Mouse (Mus musculus) neural tube, embryonic 13.5 days (tissue): ENCODE measurements around the gene Ctnnd2. TPM values are rescaled to one million over a fixed set of nuclear protein-coding genes. Genes with fewer than 3 reads are reported as not detected.

Experiments used
- ATAC-seq: fragments of 200-750 bp; cut with Nextera tagmentation; 2 replicates; pipeline ENCODE4 v1.8.0; 2017; ENCODE audit warnings: low read depth, mild to moderate bottlenecking, moderate TSS enrichment, moderate library complexity
- H3K27ac ChIP-seq: fragments of 300-500 bp; sonication (generic); replicated peaks from 2 replicates; pipeline ENCODE4 v1.5.1; 2015; ENCODE audit warnings: moderate library complexity, mild to moderate bottlenecking, inconsistent platforms
- H3K27me3 ChIP-seq: fragments of 300-500 bp; sonication (generic); 2 replicates; pipeline ENCODE4 v1.6.1; 2015; ENCODE audit warnings: mild to moderate bottlenecking, inconsistent platforms
- H3K36me3 ChIP-seq: fragments of 300-500 bp; sonication (generic); 2 replicates; pipeline ENCODE4 v1.6.1; 2015; ENCODE audit warnings: mild to moderate bottlenecking, inconsistent platforms
- H3K4me1 ChIP-seq: fragments of 300-500 bp; sonication (generic); replicated peaks from 2 replicates; pipeline ENCODE4 v1.6.1; 2015; ENCODE audit warnings: inconsistent platforms
- H3K4me2 ChIP-seq: fragments of 300-500 bp; sonication (generic); 2 replicates; pipeline ENCODE4 v1.6.1; 2015; ENCODE audit warnings: inconsistent platforms, mild to moderate bottlenecking, moderate library complexity
- H3K4me3 ChIP-seq: fragments of 300-500 bp; sonication (generic); 2 replicates; pipeline ENCODE4 v1.5.1; 2015; ENCODE audit warnings: mild to moderate bottlenecking, inconsistent platforms
- H3K9ac ChIP-seq: fragments of 300-500 bp; sonication (generic); 2 replicates; pipeline ENCODE4 v1.6.1; 2015; ENCODE audit warnings: moderate library complexity, mild to moderate bottlenecking, inconsistent platforms
- H3K9me3 ChIP-seq: fragments of 300-500 bp; sonication (generic); 2 replicates; pipeline ENCODE4 v1.6.1; 2016; ENCODE audit warnings: inconsistent platforms
- WGBS: fragments of 180-500 bp; shearing (Covaris S2); methylation state at CpG from one replicate; pipeline ENCODE4 v1.1.7; 2015; 5-methylcytosine and 5-hydroxymethylcytosine counted together
- polyA plus RNA-seq: library from polyadenylated mRNA; unstranded; fragments of >200 nt; fragmentation: Nextera tagmentation; extraction: Ambion mirVana; gene quantifications from 2 replicates; pipeline ENCODE4 v1.2.1, GENCODE M21; 2015

Gene Ctnnd2
- polyA plus RNA-seq, 1 experiment from 2014 or later, result 56.9 TPM

DNA sequence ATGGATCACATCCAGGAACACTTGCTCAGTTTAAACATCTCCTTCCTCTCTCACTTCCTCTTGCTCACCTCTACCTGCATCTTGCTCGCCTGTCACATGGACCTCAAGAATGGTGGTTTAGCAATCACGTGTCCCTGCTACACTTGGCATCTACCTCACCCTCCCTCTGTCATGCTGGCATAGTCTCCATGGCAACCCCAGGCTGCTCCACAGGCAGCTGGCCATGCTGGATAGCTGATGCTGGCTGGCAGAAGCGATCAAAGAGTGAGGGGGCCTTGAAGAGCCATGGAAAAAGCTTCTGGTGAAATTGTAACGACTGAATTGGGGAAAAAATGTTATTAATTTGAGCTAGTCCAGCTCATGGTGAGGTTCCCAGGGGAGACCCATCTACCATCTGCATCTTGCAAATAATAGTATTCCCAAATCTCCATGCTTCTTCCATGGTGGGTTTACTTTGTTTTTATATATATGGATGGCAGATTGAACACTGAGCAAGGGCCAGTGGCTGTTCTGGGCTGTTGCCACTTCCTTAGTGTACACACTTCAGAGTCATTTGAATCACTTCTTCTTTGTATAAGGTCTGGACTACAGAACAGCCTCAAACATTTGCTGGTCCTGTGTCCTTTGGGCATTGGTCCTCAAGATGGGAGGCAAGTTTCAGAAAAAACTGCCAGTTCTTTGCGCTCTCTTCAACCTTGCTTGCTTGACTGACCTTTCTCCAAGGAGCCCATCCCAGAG, 19.7 kb downstream of the Ctnnd2 start:
- WGBS, result 58% methylated on average over 5 of the region's 5 CpGs
- H3K27ac ChIP-seq, result no peak overlapping the region
- H3K9me3 ChIP-seq, result no peaks in the 10 kb centered on the region
- H3K4me2 ChIP-seq, result no peak overlapping the region
- no peak overlapping the region for H3K4me3 ChIP-seq
- ATAC-seq, result peak; percentile 81; the same call in 1 of the 2 replicates
- H3K27me3 ChIP-seq, result no peaks in the 10 kb centered on the region
- H3K9ac ChIP-seq, result no peak overlapping the region
- H3K4me1 ChIP-seq, result peaks cover 18% of the 10 kb centered on the region; the same call in 1 of the 2 replicates
- H3K36me3 ChIP-seq, result no peaks in the 10 kb centered on the region

DNA sequence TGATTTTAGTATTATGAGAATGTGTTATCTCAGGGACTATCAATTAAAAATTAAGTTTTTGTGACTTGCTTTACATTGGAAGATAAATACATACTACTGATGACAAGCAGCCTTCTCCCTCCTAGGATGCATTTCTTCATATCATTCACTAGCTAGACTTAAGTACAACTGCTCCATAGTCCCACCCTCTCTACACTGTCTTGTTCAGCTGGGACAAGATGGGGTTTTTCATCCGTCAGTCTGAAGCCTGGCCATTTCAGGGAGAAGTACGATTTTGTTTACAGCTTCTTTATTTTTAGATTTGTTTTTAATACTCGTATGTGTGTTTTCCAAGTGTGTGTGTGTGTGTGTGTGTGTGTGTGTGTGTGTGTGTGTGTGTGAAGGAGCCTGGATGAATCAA, 26.0 kb downstream of the Ctnnd2 start:
- no peak overlapping the region for H3K9ac ChIP-seq
- no peaks in the 10 kb centered on the region for H3K27me3 ChIP-seq
- no peak for ATAC-seq
- no peak overlapping the region for H3K4me3 ChIP-seq
- H3K27ac ChIP-seq, result no peak overlapping the region
- WGBS, result 93% methylated on average over 3 of the region's 3 CpGs
- H3K9me3 ChIP-seq, result no peaks in the 10 kb centered on the region
- no peaks in the 10 kb centered on the region for H3K4me1 ChIP-seq
- no peaks in the 10 kb centered on the region for H3K36me3 ChIP-seq
- no peak overlapping the region for H3K4me2 ChIP-seq

DNA sequence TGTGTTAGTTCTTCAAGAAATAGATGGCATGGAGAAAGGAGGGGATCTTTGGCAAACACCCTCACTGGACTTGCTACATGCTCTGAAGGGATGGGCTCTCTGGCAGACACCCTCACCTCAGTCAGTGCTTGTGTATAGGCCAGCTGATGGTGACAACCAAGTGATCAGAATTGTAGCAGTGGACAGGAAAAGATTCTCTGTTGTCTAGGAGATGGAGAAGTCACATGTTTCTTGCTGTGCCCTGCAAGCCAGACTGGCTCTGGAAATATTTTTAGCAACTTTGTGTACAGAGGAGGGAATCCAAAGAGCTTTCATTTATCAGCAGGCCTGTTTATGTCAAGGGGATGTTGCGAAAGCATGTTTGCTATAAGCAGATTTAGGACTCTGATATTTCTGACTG, 27.4 kb downstream of the Ctnnd2 start:
- H3K9ac ChIP-seq, result no peak overlapping the region
- 87% methylated on average over 1 of the region's 1 CpGs for WGBS
- H3K27ac ChIP-seq, result no peak overlapping the region
- H3K4me1 ChIP-seq, result no peaks in the 10 kb centered on the region
- H3K4me2 ChIP-seq, result no peak overlapping the region
- H3K27me3 ChIP-seq, result no peaks in the 10 kb centered on the region
- no peaks in the 10 kb centered on the region for H3K36me3 ChIP-seq
- H3K4me3 ChIP-seq, result no peak overlapping the region
- no peaks in the 10 kb centered on the region for H3K9me3 ChIP-seq
- no peak for ATAC-seq

DNA sequence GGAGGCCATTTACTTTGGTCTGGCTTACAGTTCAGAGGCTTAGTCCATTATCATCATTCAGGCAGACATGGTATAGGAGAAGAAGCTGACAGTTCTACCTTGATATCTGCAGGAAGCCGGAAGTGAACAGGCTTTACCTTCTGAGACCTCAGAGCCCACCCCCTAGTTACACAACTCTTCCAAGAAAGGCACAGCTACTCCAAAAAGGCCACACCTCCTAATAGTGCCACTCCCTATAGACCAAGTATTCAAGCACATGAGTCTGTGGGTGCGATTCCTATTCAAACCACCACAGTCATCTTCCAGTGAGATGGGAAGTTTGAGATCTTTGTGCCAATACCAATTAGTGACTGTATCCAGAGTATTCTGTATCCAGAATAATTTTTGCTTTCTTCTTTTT, 28.8 kb downstream of the Ctnnd2 start:
- no peaks in the 10 kb centered on the region for H3K27me3 ChIP-seq
- 86% methylated on average over 2 of the region's 2 CpGs for WGBS
- H3K9me3 ChIP-seq, result no peaks in the 10 kb centered on the region
- H3K27ac ChIP-seq, result no peak overlapping the region
- ATAC-seq, result no peak
- no peak overlapping the region for H3K9ac ChIP-seq
- H3K4me3 ChIP-seq, result no peak overlapping the region
- no peaks in the 10 kb centered on the region for H3K4me1 ChIP-seq
- no peak overlapping the region for H3K4me2 ChIP-seq
- H3K36me3 ChIP-seq, result no peaks in the 10 kb centered on the region

DNA sequence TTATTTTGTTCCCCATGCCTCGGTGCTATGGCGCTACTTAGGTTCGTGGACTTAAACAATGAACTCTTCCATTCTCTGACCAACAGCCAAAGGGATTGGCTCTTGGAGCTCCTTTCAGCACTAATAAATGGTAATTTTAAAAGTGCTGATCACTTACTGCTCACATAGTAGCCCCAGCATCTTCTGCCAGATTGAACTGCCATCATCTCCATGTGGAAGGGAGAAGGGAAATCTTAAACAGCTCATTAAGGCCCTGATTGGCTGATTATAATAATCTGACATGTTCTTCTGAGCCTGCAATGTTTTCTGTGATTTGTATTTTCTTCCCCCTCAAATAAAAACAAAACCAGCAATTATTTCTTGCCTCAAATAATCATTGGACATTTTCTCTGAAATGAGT, 29.2 kb downstream of the Ctnnd2 start:
- H3K4me1 ChIP-seq, result no peaks in the 10 kb centered on the region
- WGBS, result 91% methylated on average over 3 of the region's 3 CpGs
- no peaks in the 10 kb centered on the region for H3K9me3 ChIP-seq
- no peak overlapping the region for H3K4me2 ChIP-seq
- no peak overlapping the region for H3K27ac ChIP-seq
- no peak overlapping the region for H3K4me3 ChIP-seq
- H3K9ac ChIP-seq, result no peak overlapping the region
- ATAC-seq, result no peak
- H3K36me3 ChIP-seq, result no peaks in the 10 kb centered on the region
- no peaks in the 10 kb centered on the region for H3K27me3 ChIP-seq

DNA sequence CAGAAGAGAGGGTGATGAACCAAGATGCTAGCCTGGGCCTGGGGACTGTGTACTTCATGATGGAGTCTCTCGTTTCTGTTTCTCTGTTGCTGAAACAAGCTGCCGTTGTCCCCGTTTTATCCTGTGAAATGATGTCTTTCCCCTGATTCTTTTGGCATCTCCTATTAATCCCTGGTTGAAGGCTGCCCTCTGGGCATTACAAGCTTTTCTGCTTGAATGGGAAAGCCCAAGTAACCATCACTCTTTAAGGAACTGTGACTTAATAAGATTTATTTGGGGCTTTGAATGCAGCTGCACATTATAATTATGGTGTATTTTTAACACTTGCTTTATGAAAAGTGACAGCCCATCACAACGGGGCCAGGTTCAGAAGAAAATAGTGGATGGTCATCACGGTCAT, 40.4 kb downstream of the Ctnnd2 start:
- Histone ChIP-seq H3K9ac (no peak overlapping the region), H3K9me3 (no peaks in the 10 kb centered on the region), H3K27me3 (no peaks in the 10 kb centered on the region), H3K36me3 (no peaks in the 10 kb centered on the region), H3K4me3 (no peak overlapping the region), H3K27ac (no peak overlapping the region), H3K4me2 (no peak overlapping the region), H3K4me1 (no peaks in the 10 kb centered on the region)
- 62% methylated on average over 5 of the region's 5 CpGs for WGBS
- ATAC-seq, result no peak

DNA sequence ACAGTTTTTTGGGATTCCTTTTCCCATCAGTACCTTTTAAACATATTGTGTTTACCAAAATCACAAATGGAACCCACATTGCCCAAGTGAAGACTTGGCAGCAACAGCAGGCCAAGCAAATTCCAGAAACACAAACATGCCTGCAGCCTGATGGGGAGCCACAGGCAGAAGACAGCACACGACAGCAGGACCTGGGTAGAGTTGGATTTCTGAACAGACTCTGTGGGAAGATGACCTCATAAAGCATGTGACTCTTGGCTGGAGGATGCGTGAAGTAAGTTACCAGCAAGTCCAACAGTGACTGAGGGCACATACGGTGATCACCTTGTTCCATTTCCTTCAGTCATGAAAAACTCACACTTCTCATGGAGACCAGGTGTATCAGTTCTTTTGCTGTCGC, 43.5 kb downstream of the Ctnnd2 start:
- H3K27ac ChIP-seq, result no peak overlapping the region
- H3K27me3 ChIP-seq, result no peaks in the 10 kb centered on the region
- no peak for ATAC-seq
- no peak overlapping the region for H3K9ac ChIP-seq
- no peaks in the 10 kb centered on the region for H3K36me3 ChIP-seq
- WGBS, result 88% methylated on average over 4 of the region's 4 CpGs
- H3K4me1 ChIP-seq, result no peaks in the 10 kb centered on the region
- no peak overlapping the region for H3K4me3 ChIP-seq
- H3K9me3 ChIP-seq, result no peaks in the 10 kb centered on the region
- no peak overlapping the region for H3K4me2 ChIP-seq

DNA sequence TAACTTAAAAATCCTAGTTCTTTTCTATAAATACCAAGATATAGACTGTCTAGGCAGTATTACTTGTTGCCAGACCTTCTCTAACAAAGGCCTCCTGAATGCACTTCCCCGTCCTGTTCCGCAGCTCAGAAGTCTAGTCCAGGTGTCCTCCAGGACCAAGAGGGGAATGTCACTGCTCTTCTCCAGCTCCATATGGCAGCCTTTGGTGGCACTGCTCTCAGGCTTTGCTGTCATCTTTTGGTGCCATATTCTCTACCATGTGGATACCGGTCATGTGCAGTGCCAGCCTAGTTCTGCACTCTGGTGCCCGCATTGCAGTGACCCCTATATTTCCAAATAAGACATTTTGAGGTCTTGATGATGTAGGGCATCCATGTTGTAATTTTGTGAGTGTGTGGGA, 56.7 kb downstream of the Ctnnd2 start:
- Histone ChIP-seq H3K27ac (no peak overlapping the region), H3K9ac (no peak overlapping the region), H3K27me3 (no peaks in the 10 kb centered on the region), H3K4me2 (no peak overlapping the region), H3K9me3 (no peaks in the 10 kb centered on the region), H3K4me3 (no peak overlapping the region), H3K36me3 (no peaks in the 10 kb centered on the region), H3K4me1 (peaks cover 6% of the 10 kb centered on the region; the same call in 1 of the 2 replicates)
- no peak for ATAC-seq
- 97% methylated on average over 4 of the region's 4 CpGs for WGBS

DNA sequence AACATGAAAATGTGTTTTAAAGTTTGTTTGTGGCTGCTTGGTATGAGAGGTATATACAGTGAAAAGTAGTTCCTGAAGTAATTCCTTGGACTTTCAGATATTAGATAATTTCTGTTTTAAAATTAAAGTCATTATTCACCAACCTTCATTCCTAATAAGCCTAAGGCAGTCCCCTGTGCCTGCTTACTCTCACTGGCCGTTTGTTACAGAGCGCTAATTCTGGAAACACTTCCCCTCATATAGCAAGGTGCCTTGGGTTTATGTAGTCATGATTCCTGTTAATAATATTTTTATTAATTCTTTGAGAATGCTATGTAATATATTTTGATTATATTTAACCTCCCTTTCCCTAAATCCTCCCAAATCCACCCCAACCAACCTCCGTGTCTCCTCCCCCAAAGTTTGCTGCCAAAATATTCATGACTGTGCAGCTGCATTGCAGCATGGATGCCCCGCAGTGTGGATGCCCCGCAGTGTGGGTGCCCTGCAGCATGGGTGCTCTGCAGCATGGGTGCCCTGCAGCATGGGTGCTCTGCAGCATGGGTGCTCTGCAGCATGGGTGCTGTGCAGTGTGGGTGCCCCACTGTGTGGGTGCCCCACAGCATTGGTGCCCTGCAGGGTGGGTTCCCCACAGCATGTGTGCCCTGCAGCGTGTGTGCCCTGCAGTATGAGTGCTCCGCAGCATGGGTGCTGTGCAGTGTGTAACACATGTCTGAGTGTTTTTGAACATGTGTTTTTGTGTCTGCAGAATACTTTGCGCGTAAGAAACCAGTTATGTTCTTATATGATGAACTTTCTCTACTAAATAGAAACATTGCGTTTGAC, 63.0 kb downstream of the Ctnnd2 start:
- Histone ChIP-seq H3K27ac (no peak overlapping the region), H3K9me3 (no peaks in the 10 kb centered on the region), H3K9ac (no peak overlapping the region), H3K4me2 (no peak overlapping the region), H3K4me3 (no peak overlapping the region), H3K27me3 (no peaks in the 10 kb centered on the region), H3K4me1 (peaks cover 5% of the 10 kb centered on the region), H3K36me3 (no peaks in the 10 kb centered on the region)
- 83% methylated on average over 10 of the region's 10 CpGs for WGBS
- ATAC-seq, result peak; percentile 52; the same call in 1 of the 2 replicates

DNA sequence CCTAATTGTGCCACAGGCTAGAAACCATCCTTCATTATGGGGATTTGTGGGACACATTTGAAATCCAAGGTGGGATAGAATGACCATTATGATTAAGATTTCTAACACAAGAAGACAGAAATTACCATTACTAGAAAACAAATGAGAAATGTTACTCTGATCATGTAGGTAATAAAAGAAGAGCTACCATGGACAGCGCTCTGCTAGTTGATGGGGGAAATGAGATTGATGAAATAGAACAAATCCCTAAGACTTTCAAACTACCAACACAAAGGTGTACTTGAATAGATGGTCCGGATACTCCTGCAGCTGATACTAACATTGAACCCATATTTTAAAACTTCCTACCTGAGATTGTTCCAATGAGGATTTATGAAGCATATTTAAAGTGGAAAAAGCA, 68.5 kb downstream of the Ctnnd2 start:
- 90% methylated on average over 2 of the region's 2 CpGs for WGBS
- no peaks in the 10 kb centered on the region for H3K9me3 ChIP-seq
- no peaks in the 10 kb centered on the region for H3K36me3 ChIP-seq
- no peak overlapping the region for H3K9ac ChIP-seq
- no peaks in the 10 kb centered on the region for H3K4me1 ChIP-seq
- H3K4me2 ChIP-seq, result no peak overlapping the region
- no peak overlapping the region for H3K27ac ChIP-seq
- H3K4me3 ChIP-seq, result no peak overlapping the region
- ATAC-seq, result no peak
- no peaks in the 10 kb centered on the region for H3K27me3 ChIP-seq

DNA sequence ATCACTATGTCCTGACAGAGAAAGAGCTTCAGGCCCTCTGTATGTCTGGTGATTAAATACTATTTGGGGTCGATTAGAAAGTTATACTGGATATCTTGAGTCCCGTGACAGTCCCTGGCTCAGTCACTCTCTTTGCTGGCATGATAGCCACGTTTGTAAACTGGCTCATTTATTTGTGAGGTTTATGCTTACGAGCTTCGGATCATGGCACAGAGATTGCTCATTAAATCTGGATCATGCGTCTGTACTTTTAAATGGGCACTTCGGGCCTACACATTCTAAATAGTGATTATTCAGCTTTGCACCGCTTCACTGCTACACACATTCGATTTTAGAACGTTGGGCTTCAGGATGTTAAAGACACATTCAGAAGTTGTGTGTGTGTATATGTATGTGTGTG, 96.4 kb downstream of the Ctnnd2 start:
- 71% methylated on average over 10 of the region's 10 CpGs for WGBS
- Histone ChIP-seq H3K4me2 (no peak overlapping the region), H3K4me1 (0 out of 2 replicates have a peak, but pooled peaks cover 6% of the 10 kb centered on the region), H3K9ac (no peak overlapping the region), H3K27ac (no peak overlapping the region), H3K9me3 (no peaks in the 10 kb centered on the region), H3K4me3 (no peak overlapping the region), H3K27me3 (no peaks in the 10 kb centered on the region), H3K36me3 (no peaks in the 10 kb centered on the region)
- no peak for ATAC-seq

DNA sequence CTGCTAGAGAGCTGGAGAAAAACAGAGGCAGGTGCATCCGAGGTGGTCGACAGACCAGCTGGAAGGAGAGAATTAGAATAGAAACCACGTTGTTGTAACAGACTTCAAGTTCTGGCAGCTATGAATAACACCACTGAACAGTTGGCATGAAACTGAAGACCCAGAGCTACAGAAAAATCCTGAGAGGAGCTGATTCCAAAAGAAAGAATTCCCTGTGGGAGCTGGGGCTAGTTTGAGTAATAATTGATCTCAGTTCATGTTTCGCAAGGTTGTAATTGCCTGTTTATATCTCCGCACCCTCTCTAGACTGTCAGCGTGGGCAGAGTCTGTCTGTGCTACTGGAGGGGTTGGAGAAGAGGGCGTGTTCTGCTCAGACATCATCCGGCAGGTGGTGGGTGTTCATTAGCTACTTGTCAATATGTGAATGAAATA, 98.8 kb downstream of the Ctnnd2 start:
- H3K27me3 ChIP-seq, result no peaks in the 10 kb centered on the region
- H3K36me3 ChIP-seq, result no peaks in the 10 kb centered on the region
- H3K4me1 ChIP-seq, result 0 out of 2 replicates have a peak, but pooled peaks cover 6% of the 10 kb centered on the region
- no peak overlapping the region for H3K27ac ChIP-seq
- 68% methylated on average over 8 of the region's 8 CpGs for WGBS
- ATAC-seq, result no peak
- H3K4me2 ChIP-seq, result no peak overlapping the region
- no peak overlapping the region for H3K9ac ChIP-seq
- H3K9me3 ChIP-seq, result no peaks in the 10 kb centered on the region
- no peak overlapping the region for H3K4me3 ChIP-seq
